Mouse (Mus musculus): ENCODE measurements around the gene Ablim1. TPM values are rescaled to one million over a fixed set of nuclear protein-coding genes. Genes with fewer than 3 reads are reported as not detected.

Gene Ablim1
- total and polyA plus RNA-seq, 2 experiments: 16.6 to 23.7 TPM

DNA sequence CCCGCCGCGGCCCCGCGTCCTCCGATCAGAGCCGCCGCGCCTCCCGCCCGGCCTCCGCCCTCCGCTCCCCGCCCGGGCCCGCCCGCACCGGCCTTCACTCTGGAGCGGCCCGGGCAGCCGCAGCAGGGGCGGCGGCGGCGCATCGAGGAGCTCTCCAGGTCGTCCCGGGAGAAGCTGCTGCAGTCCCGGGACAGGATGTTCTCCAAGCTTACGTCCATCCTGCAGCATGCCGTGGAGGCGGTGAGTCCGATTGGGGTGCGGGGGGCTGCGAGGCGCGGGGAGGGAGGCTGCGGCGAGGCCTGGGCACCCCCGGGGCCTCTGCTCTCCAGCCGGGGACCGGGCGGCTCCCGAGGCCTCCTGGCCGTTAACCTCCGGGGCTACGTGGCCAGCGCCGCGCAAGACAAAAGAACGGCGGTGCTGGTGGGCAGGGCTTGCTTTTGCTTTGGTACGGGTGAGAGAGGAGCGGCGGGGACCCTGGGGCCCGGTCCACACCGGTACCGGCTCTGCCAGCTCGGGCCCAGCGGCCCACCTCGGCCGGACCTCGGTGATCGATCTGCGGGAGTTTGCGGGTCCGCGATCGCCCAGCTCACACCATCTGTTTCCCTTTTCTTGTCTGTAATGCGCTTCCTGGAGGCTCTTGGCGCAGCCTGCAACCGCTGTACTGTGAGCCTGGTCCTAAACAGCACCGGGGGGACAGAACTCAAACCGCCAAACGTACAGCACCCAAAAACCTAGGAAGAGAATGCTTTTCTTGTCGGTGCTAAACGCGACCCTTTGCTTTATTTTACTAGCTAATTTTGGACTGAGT, 46.6 kb upstream of the Ablim1 start:
- H3K4me3 ChIP-seq (ENCODE audit: insufficient read depth, low read depth, low read length): peak overlapping the region; percentile 99
- DNase-seq (ENCODE audit: extremely low read depth, low read depth, low spot score): peak; percentile 52
- TF ChIP-seq POLR2A (IDR thresholded peaks at IDR 0.05; ENCODE audit: extremely low read depth, insufficient read depth, low read length) (no peak; the same call in 1 of the 2 replicates), CTCF (IDR thresholded peaks at IDR 0.05; ENCODE audit: low read depth, low read length) (no peak)
- H3K27me3 ChIP-seq (ENCODE audit: control insufficient read depth, insufficient read depth, low read length): no peaks in the 10 kb centered on the region
- peaks cover 25% of the 10 kb centered on the region for H3K4me1 ChIP-seq (ENCODE audit: control insufficient read depth, insufficient read depth, low read length)
- H3K27ac ChIP-seq (replicated peaks; ENCODE audit: insufficient read depth, low read depth, low read length): peak overlapping the region; percentile 98
- WGBS: under 1% methylated on average over 78 of the region's 78 CpGs
- H3K9ac ChIP-seq (ENCODE audit: low read depth, low read length): peak overlapping the region; percentile 100
- H3K36me3 ChIP-seq (ENCODE audit: control insufficient read depth, insufficient read depth, low read length): 0 out of 2 replicates have a peak, but pooled peaks cover 1% of the 10 kb centered on the region
- peaks cover 15% of the 10 kb centered on the region; the same call in 1 of the 2 replicates for H3K79me2 ChIP-seq (ENCODE audit: control insufficient read depth, insufficient read depth, low read length)

- Histone ChIP-seq H3K36me3 (ENCODE audit: control insufficient read depth, insufficient read depth, low read length) (0 out of 2 replicates have a peak, but pooled peaks cover 1% of the 10 kb centered on the region), H3K27me3 (ENCODE audit: control insufficient read depth, insufficient read depth, low read length) (no peaks in the 10 kb centered on the region), H3K79me2 (ENCODE audit: control insufficient read depth, insufficient read depth, low read length) (peaks cover 15% of the 10 kb centered on the region; the same call in 1 of the 2 replicates), H3K4me1 (ENCODE audit: control insufficient read depth, insufficient read depth, low read length) (peaks cover 24% of the 10 kb centered on the region), H3K9ac (ENCODE audit: low read depth, low read length) (peak within 1 kb of the TSS; percentile 100), H3K27ac (replicated peaks; ENCODE audit: insufficient read depth, low read depth, low read length) (peak within 1 kb of the TSS; percentile 98), H3K4me3 (ENCODE audit: insufficient read depth, low read depth, low read length) (peak within 1 kb of the TSS; percentile 99)
- peak; percentile 93 for DNase-seq (ENCODE audit: extremely low read depth, low read depth, low spot score)
- TF ChIP-seq CTCF (IDR thresholded peaks at IDR 0.05; ENCODE audit: low read depth, low read length): peak; percentile 81
- TF ChIP-seq POLR2A (IDR thresholded peaks at IDR 0.05; ENCODE audit: extremely low read depth, insufficient read depth, low read length): peak; percentile 81
- under 1% methylated on average over 70 of the region's 70 CpGs for WGBS
Measured at GRCm38 (mm10) chr19:57360341-57361130, 45.8 kb upstream of the Ablim1 start, which contains the start of gene Fam160b1. Gene Fam160b1, plus strand, starts transcription at chr19:57360680.

- peaks cover 22% of the 10 kb centered on the region for H3K4me1 ChIP-seq (ENCODE audit: control insufficient read depth, insufficient read depth, low read length)
- WGBS: 4% methylated on average over 10 of the region's 10 CpGs
- peak overlapping the region; percentile 78 for H3K9ac ChIP-seq (ENCODE audit: low read depth, low read length)
- TF ChIP-seq CTCF (IDR thresholded peaks at IDR 0.05; ENCODE audit: low read depth, low read length) (no peak), POLR2A (IDR thresholded peaks at IDR 0.05; ENCODE audit: extremely low read depth, insufficient read depth, low read length) (no peak)
- peak overlapping the region; percentile 61 for H3K4me3 ChIP-seq (ENCODE audit: insufficient read depth, low read depth, low read length)
- peak overlapping the region; percentile 93 for H3K27ac ChIP-seq (replicated peaks; ENCODE audit: insufficient read depth, low read depth, low read length)
- H3K79me2 ChIP-seq (ENCODE audit: control insufficient read depth, insufficient read depth, low read length): peaks cover 15% of the 10 kb centered on the region; the same call in 1 of the 2 replicates
- peak; percentile 92 for DNase-seq (ENCODE audit: extremely low read depth, low read depth, low spot score)
- no peaks in the 10 kb centered on the region for H3K27me3 ChIP-seq (ENCODE audit: control insufficient read depth, insufficient read depth, low read length)
- H3K36me3 ChIP-seq (ENCODE audit: control insufficient read depth, insufficient read depth, low read length): 0 out of 2 replicates have a peak, but pooled peaks cover 1% of the 10 kb centered on the region
Measured at GRCm38 (mm10) chr19:57359701-57360326, 45.1 kb upstream of the Ablim1 start.

DNA sequence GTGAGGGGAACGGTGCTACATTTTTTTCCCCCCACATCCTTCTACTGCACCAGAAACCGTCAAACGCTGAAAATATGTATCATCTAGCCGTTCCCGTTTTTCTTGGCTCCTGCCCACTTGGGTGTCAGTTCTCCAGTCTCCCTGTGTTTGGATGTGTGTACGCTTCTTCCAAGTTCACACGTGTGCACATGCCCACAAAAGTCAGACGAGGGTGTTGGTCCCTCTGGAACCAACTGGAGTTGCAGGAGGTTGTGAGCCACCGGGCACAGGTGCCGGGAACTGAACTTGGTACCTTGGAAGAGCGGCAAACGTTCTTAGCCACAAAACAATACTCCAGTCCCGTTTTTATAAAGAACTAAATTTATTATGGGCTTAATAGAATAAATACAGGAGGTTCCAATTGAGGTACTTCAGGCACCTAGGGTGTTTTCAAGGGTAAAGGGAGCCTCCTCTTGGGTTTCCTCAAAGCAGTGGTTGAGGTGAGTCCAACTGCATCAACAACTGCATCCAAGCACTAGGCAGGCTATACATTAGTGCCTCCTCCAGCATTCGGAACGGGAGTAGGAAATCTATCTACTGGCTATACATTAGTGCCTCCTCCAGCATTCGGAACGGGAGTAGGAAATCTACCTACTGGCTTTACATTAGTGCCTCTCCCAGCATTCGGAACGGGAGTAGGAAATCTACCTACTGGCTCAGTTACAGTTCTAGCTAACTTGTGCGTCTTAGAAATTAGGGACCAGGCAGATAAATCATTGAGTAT, 44.3 kb upstream of the Ablim1 start:
- peak overlapping the region; percentile 93 for H3K27ac ChIP-seq (replicated peaks; ENCODE audit: insufficient read depth, low read depth, low read length)
- H3K36me3 ChIP-seq (ENCODE audit: control insufficient read depth, insufficient read depth, low read length): 0 out of 2 replicates have a peak, but pooled peaks cover 1% of the 10 kb centered on the region
- no peaks in the 10 kb centered on the region for H3K27me3 ChIP-seq (ENCODE audit: control insufficient read depth, insufficient read depth, low read length)
- DNase-seq (ENCODE audit: extremely low read depth, low read depth, low spot score): peak; percentile 70
- H3K4me1 ChIP-seq (ENCODE audit: control insufficient read depth, insufficient read depth, low read length): peaks cover 14% of the 10 kb centered on the region
- 35% methylated on average over 20 of the region's 20 CpGs for WGBS
- peak overlapping the region; percentile 56 for H3K9ac ChIP-seq (ENCODE audit: low read depth, low read length)
- H3K79me2 ChIP-seq (ENCODE audit: control insufficient read depth, insufficient read depth, low read length): peaks cover 15% of the 10 kb centered on the region; the same call in 1 of the 2 replicates
- H3K4me3 ChIP-seq (ENCODE audit: insufficient read depth, low read depth, low read length): peak overlapping the region; percentile 61
- TF ChIP-seq POLR2A (IDR thresholded peaks at IDR 0.05; ENCODE audit: extremely low read depth, insufficient read depth, low read length): no peak
- no peak for TF ChIP-seq CTCF (IDR thresholded peaks at IDR 0.05; ENCODE audit: low read depth, low read length)

GRCm38 (mm10) chr19:57358322-57358721, 43.6 kb upstream of the Ablim1 start:
- Histone ChIP-seq H3K27ac (replicated peaks; ENCODE audit: insufficient read depth, low read depth, low read length) (peak overlapping the region; percentile 93), H3K79me2 (ENCODE audit: control insufficient read depth, insufficient read depth, low read length) (peaks cover 12% of the 10 kb centered on the region; the same call in 1 of the 2 replicates), H3K27me3 (ENCODE audit: control insufficient read depth, insufficient read depth, low read length) (no peaks in the 10 kb centered on the region), H3K9ac (ENCODE audit: low read depth, low read length) (peak overlapping the region; percentile 56), H3K4me3 (ENCODE audit: insufficient read depth, low read depth, low read length) (peak overlapping the region; percentile 61), H3K4me1 (ENCODE audit: control insufficient read depth, insufficient read depth, low read length) (peaks cover 9% of the 10 kb centered on the region), H3K36me3 (ENCODE audit: control insufficient read depth, insufficient read depth, low read length) (0 out of 2 replicates have a peak, but pooled peaks cover 1% of the 10 kb centered on the region)
- TF ChIP-seq CTCF (IDR thresholded peaks at IDR 0.05; ENCODE audit: low read depth, low read length) (peak; percentile 84), POLR2A (IDR thresholded peaks at IDR 0.05; ENCODE audit: extremely low read depth, insufficient read depth, low read length) (no peak)
- DNase-seq (ENCODE audit: extremely low read depth, low read depth, low spot score): peak; percentile 72
- 13% methylated on average over 12 of the region's 12 CpGs for WGBS

Measured in liver, adult 2 months (tissue).